Mouse (Mus musculus): Measurements from ENCODE around the gene Bmx. TPM values are rescaled to one million over a fixed set of nuclear protein-coding genes. Genes with fewer than 3 reads are reported as not detected.

The Bmx gene
- not detected in 2 replicates for polyA plus RNA-seq (2011; ENCODE audit: insufficient read depth, insufficient read length, low read depth, missing spikeins)

DNA sequence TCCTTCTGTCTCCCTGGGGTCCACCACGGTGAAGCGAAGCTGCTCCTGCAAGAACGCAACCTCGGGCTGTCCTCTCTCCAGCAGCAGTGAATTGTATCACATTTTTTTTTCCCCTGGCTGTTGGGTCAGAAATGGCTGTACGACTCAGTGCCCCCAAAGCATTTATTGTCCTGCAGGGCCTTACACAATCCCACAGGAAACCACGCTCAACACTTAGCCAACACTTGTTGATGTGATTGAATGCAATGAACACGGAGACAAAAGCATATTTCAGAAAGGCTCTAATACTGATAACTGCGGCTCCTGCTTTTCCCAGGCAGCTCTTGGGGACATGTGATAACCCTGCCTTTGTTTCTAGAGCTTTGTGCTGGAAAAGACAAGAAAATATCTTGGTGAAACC is at the start of gene Bmx:
Bmx (minus strand) TSS at position 137 of the 400 bp plus-strand sequence.
- no peak within 1 kb of the TSS for H3K27ac ChIP-seq (ENCODE audit: insufficient read depth, low read length)
- H3K27me3 ChIP-seq (ENCODE audit: control insufficient read depth, insufficient read depth, low read length, poor library complexity, severe bottlenecking): no peaks in the 10 kb centered on the region
- no peaks in the 10 kb centered on the region for H3K9me3 ChIP-seq (replicated peaks; ENCODE audit: control insufficient read depth, insufficient read depth, low read length, poor library complexity, severe bottlenecking)
- H3K9ac ChIP-seq (ENCODE audit: low read depth, poor library complexity, severe bottlenecking): no peak within 1 kb of the TSS
- H3K4me3 ChIP-seq (ENCODE audit: low read depth, low read length): no peak within 1 kb of the TSS
- H3K4me1 ChIP-seq (ENCODE audit: control insufficient read depth, insufficient read depth, low read length): peaks cover 2% of the 10 kb centered on the region
- no peaks in the 10 kb centered on the region for H3K36me3 ChIP-seq (ENCODE audit: control insufficient read depth, insufficient read depth, low read length, poor library complexity, severe bottlenecking)
- TF ChIP-seq CTCF (IDR thresholded peaks at IDR 0.05; ENCODE audit: low read depth, low read length) (no peak), POLR2A (IDR thresholded peaks at IDR 0.05; ENCODE audit: insufficient read depth, low read length) (no peak)

DNA sequence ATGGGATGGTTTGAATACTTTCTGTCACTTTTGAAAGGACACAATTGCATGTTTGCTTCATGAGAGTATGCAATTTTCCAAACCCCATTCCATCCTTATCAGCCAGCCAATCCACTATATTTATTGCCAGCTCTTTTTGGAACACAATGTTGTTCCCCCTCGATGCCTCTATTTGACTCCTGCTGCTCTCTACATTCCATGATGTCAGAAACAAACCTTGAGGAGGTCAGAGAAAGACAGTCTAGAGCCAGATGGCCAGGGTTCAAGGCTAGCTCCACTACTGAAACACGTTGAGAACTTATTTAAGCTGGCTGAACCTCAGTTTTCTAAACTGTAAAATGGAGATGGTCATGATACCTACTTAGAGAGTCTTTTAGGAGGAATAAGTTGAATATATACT is 48.3 kb upstream of the Bmx start:
- no peaks in the 10 kb centered on the region for H3K36me3 ChIP-seq (ENCODE audit: control insufficient read depth, insufficient read depth, low read length, poor library complexity, severe bottlenecking)
- no peak overlapping the region for H3K27ac ChIP-seq (ENCODE audit: insufficient read depth, low read length)
- no peaks in the 10 kb centered on the region for H3K4me1 ChIP-seq (ENCODE audit: control insufficient read depth, insufficient read depth, low read length)
- H3K4me3 ChIP-seq (ENCODE audit: low read depth, low read length): no peak overlapping the region
- no peak overlapping the region for H3K9ac ChIP-seq (ENCODE audit: low read depth, poor library complexity, severe bottlenecking)
- no peaks in the 10 kb centered on the region for H3K27me3 ChIP-seq (ENCODE audit: control insufficient read depth, insufficient read depth, low read length, poor library complexity, severe bottlenecking)
- TF ChIP-seq CTCF (IDR thresholded peaks at IDR 0.05; ENCODE audit: low read depth, low read length) (no peak), EP300 (IDR thresholded peaks at IDR 0.05; ENCODE audit: insufficient read depth, low read depth, low read length) (no peak), POLR2A (IDR thresholded peaks at IDR 0.05; ENCODE audit: insufficient read depth, low read length) (no peak)
- H3K9me3 ChIP-seq (replicated peaks; ENCODE audit: control insufficient read depth, insufficient read depth, low read length, poor library complexity, severe bottlenecking): no peaks in the 10 kb centered on the region

DNA sequence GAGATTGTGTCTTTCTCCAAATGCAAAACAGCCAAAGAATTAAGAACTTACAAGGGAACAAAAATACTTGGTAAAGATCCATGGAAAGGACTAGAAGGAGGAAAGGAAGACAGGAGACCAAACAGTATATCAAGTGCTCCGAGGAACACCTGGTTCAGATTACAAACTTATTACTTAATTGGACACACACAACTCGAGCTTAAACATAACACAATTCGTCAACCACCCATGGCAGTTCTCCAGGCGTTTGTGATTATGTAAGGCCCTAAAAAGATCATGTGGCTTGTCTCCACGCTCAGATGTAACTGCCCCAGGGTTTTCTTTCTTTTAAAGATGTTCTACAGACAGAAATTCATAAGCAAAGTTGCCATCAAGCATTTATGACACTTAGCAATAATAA is 33.2 kb upstream of the Bmx start:
- no peak for TF ChIP-seq CTCF (IDR thresholded peaks at IDR 0.05; ENCODE audit: low read depth, low read length)
- no peak for TF ChIP-seq EP300 (IDR thresholded peaks at IDR 0.05; ENCODE audit: insufficient read depth, low read depth, low read length)
- TF ChIP-seq POLR2A (IDR thresholded peaks at IDR 0.05; ENCODE audit: insufficient read depth, low read length): no peak
- H3K9ac ChIP-seq (ENCODE audit: low read depth, poor library complexity, severe bottlenecking): no peak overlapping the region
- H3K4me1 ChIP-seq (ENCODE audit: control insufficient read depth, insufficient read depth, low read length): no peaks in the 10 kb centered on the region
- H3K9me3 ChIP-seq (replicated peaks; ENCODE audit: control insufficient read depth, insufficient read depth, low read length, poor library complexity, severe bottlenecking): no peaks in the 10 kb centered on the region
- no peaks in the 10 kb centered on the region for H3K27me3 ChIP-seq (ENCODE audit: control insufficient read depth, insufficient read depth, low read length, poor library complexity, severe bottlenecking)
- H3K4me3 ChIP-seq (ENCODE audit: low read depth, low read length): no peak overlapping the region
- H3K36me3 ChIP-seq (ENCODE audit: control insufficient read depth, insufficient read depth, low read length, poor library complexity, severe bottlenecking): no peaks in the 10 kb centered on the region
- H3K27ac ChIP-seq (ENCODE audit: insufficient read depth, low read length): no peak overlapping the region

DNA sequence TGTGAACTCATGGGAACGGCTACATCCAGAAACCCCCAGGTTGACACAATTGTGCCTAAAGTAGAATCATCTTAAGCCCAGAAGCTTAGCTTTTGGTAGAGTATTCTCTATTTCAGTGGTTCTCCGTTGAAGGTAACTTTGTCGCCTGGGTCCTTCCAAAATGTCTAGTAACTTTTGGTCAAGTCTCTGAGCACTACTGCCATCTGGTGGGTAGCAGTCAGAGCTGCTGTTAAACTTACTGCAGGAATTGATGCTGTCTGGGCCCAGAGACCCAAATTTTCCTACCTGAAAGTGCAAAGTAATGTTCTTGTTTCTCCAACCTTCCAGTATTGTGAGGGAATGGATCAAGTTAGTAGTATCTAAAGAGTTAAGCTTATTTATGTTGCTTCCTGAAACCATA is 29.1 kb upstream of the Bmx start:
- no peak overlapping the region for H3K4me3 ChIP-seq (ENCODE audit: low read depth, low read length)
- H3K9me3 ChIP-seq (replicated peaks; ENCODE audit: control insufficient read depth, insufficient read depth, low read length, poor library complexity, severe bottlenecking): no peaks in the 10 kb centered on the region
- no peaks in the 10 kb centered on the region for H3K27me3 ChIP-seq (ENCODE audit: control insufficient read depth, insufficient read depth, low read length, poor library complexity, severe bottlenecking)
- no peak overlapping the region for H3K9ac ChIP-seq (ENCODE audit: low read depth, poor library complexity, severe bottlenecking)
- no peaks in the 10 kb centered on the region for H3K36me3 ChIP-seq (ENCODE audit: control insufficient read depth, insufficient read depth, low read length, poor library complexity, severe bottlenecking)
- no peak overlapping the region for H3K27ac ChIP-seq (ENCODE audit: insufficient read depth, low read length)
- no peak for TF ChIP-seq EP300 (IDR thresholded peaks at IDR 0.05; ENCODE audit: insufficient read depth, low read depth, low read length)
- no peaks in the 10 kb centered on the region for H3K4me1 ChIP-seq (ENCODE audit: control insufficient read depth, insufficient read depth, low read length)

DNA sequence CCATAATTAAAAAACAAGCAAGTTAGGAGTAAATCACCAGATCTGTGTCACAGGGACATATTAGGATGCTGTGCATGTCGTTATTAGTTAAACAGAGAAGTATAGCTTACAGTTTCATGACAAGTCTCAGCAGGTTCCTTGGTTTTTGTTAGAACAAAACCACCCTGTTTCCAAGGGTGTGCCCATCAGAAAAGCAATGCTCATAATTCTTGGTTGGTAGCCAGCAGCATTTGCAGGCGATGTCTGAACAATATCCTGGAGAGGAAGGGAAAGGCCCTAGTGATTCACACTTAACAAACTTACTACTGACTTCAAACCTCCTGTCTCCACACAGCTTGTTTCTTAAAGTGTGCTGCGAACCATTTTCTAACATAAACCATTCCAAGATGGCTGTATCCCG is 25.8 kb upstream of the Bmx start:
- Histone ChIP-seq H3K4me1 (ENCODE audit: control insufficient read depth, insufficient read depth, low read length) (no peaks in the 10 kb centered on the region), H3K4me3 (ENCODE audit: low read depth, low read length) (no peak overlapping the region), H3K9me3 (replicated peaks; ENCODE audit: control insufficient read depth, insufficient read depth, low read length, poor library complexity, severe bottlenecking) (no peaks in the 10 kb centered on the region), H3K27ac (ENCODE audit: insufficient read depth, low read length) (no peak overlapping the region), H3K9ac (ENCODE audit: low read depth, poor library complexity, severe bottlenecking) (no peak overlapping the region), H3K36me3 (ENCODE audit: control insufficient read depth, insufficient read depth, low read length, poor library complexity, severe bottlenecking) (no peaks in the 10 kb centered on the region), H3K27me3 (ENCODE audit: control insufficient read depth, insufficient read depth, low read length, poor library complexity, severe bottlenecking) (no peaks in the 10 kb centered on the region)
- TF ChIP-seq EP300 (IDR thresholded peaks at IDR 0.05; ENCODE audit: insufficient read depth, low read depth, low read length): no peak
- TF ChIP-seq POLR2A (IDR thresholded peaks at IDR 0.05; ENCODE audit: insufficient read depth, low read length): no peak
- no peak for TF ChIP-seq CTCF (IDR thresholded peaks at IDR 0.05; ENCODE audit: low read depth, low read length)

DNA sequence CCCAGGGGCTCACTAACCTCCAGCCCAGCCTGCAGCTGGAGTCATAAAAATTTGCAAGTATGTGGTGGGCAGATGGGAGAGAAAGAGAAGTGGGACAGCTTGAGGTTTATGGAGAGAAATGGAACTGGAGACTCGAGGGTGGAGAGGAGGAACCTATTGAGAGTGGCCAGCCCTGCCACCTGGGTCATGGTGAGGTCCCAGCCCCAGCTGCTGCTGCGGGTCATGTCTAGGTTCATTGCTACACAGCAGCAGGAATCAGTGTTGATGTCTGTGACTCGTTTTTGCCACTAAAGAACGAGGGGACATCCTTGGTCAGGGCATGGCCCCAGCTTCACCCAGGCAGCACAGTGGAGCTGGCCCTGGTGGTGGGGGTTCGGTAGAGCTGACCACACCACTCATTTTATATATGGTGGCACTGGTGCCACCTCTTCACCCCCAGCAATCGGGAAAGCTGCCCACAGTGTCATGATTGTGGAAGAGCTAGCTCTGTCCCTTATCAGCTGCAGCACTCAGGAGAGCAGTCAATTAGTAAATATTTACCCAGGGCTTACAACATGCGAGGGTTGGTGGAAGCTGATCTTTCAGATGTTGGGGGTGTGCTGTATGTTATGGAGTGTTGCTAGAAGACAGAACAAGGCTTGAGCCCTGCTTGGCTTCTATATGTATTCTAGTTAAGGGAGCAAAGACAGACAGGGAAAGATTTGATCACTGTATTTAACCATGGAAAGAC is 23.1 kb upstream of the Bmx start:
- no peaks in the 10 kb centered on the region for H3K36me3 ChIP-seq (ENCODE audit: control insufficient read depth, insufficient read depth, low read length, poor library complexity, severe bottlenecking)
- no peak for TF ChIP-seq CTCF (IDR thresholded peaks at IDR 0.05; ENCODE audit: low read depth, low read length)
- no peak for TF ChIP-seq EP300 (IDR thresholded peaks at IDR 0.05; ENCODE audit: insufficient read depth, low read depth, low read length)
- no peak for TF ChIP-seq POLR2A (IDR thresholded peaks at IDR 0.05; ENCODE audit: insufficient read depth, low read length)
- no peak overlapping the region for H3K27ac ChIP-seq (ENCODE audit: insufficient read depth, low read length)
- H3K4me1 ChIP-seq (ENCODE audit: control insufficient read depth, insufficient read depth, low read length): no peaks in the 10 kb centered on the region
- no peaks in the 10 kb centered on the region for H3K27me3 ChIP-seq (ENCODE audit: control insufficient read depth, insufficient read depth, low read length, poor library complexity, severe bottlenecking)
- H3K9ac ChIP-seq (ENCODE audit: low read depth, poor library complexity, severe bottlenecking): no peak overlapping the region
- no peaks in the 10 kb centered on the region for H3K9me3 ChIP-seq (replicated peaks; ENCODE audit: control insufficient read depth, insufficient read depth, low read length, poor library complexity, severe bottlenecking)
- no peak overlapping the region for H3K4me3 ChIP-seq (ENCODE audit: low read depth, low read length)
